Mouse (Mus musculus) mesoderm, embryonic 11.5 days (tissue): ENCODE measurements at regions not wholly inside any gene's neighbourhood (a gene's known extent, or its start where the extent isn't known, plus 50 kb on each side); places are given as distances from the start of the nearest gene placed in this dataset.

Source experiments
- DNase-seq: peaks from one replicate; pipeline ENCODE4 v3.0.0-alpha.2; 2012; ENCODE audit warnings: low read depth, low spot score

- DNase-seq, result no peak
These were observed 344.4 kb downstream of the Ccser2 start for GRCm38 (mm10) chr14:36624134-36624533.

GRCm38 (mm10) chr14:36623036-36623435 lies 345.5 kb downstream of the Ccser2 start:
- no peak for DNase-seq

- no peak for DNase-seq
These were observed 350.0 kb downstream of the Ccser2 start for GRCm38 (mm10) chr14:36618459-36619085.

GRCm38 (mm10) chr14:36617987-36618386 lies 350.6 kb downstream of the Ccser2 start:
- DNase-seq, result no peak

GRCm38 (mm10) chr14:36614926-36615325 lies 353.7 kb downstream of the Ccser2 start:
- no peak for DNase-seq

- no peak for DNase-seq
These were observed 355.7 kb downstream of the Ccser2 start for GRCm38 (mm10) chr14:36612860-36613259.

- DNase-seq, result peak; percentile 26
These were observed 384.4 kb downstream of the Ccser2 start for GRCm38 (mm10) chr14:36584065-36584635.

- DNase-seq, result no peak
These were observed 385.1 kb downstream of the Ccser2 start for GRCm38 (mm10) chr14:36583338-36584064.

GRCm38 (mm10) chr14:36563229-36563865 lies 405.2 kb downstream of the Ccser2 start:
- peak; percentile 51 for DNase-seq

GRCm38 (mm10) chr14:36537402-36537801 lies 431.2 kb downstream of the Ccser2 start:
- DNase-seq, result no peak

- DNase-seq, result no peak
These were observed 432.6 kb downstream of the 4930474N05Rik start for GRCm38 (mm10) chr14:36527310-36527709.

GRCm38 (mm10) chr14:36525591-36526037 lies 430.9 kb downstream of the 4930474N05Rik start:
- DNase-seq, result no peak

- DNase-seq, result no peak
These were observed 407.6 kb downstream of the 4930474N05Rik start for GRCm38 (mm10) chr14:36502076-36502994.

GRCm38 (mm10) chr14:36499323-36499722 lies 404.6 kb downstream of the 4930474N05Rik start:
- DNase-seq, result no peak

- DNase-seq, result no peak
These were observed 390.8 kb downstream of the 4930474N05Rik start for GRCm38 (mm10) chr14:36485499-36485898.

- DNase-seq, result peak; percentile 11
These were observed 376.9 kb downstream of the 4930474N05Rik start for GRCm38 (mm10) chr14:36471617-36472016.

GRCm38 (mm10) chr14:36470362-36470761 lies 375.6 kb downstream of the 4930474N05Rik start:
- DNase-seq, result no peak

- DNase-seq, result no peak
These were observed 358.3 kb downstream of the 4930474N05Rik start for GRCm38 (mm10) chr14:36453049-36453448.

GRCm38 (mm10) chr14:36450126-36450525 lies 355.4 kb downstream of the 4930474N05Rik start:
- DNase-seq, result no peak

- DNase-seq, result peak; percentile 25
These were observed 320.0 kb downstream of the 4930474N05Rik start for GRCm38 (mm10) chr14:36414656-36415273.

- DNase-seq, result no peak
These were observed 319.5 kb downstream of the 4930474N05Rik start for GRCm38 (mm10) chr14:36414180-36414579.
